Mouse (Mus musculus) testis, postnatal 14 days (tissue): Measurements from ENCODE around the gene Scyl1.
"Not testable (repeated sequence)": the region's sequence is repeated elsewhere in the genome, so short reads cannot be mapped to it uniquely, and the experiment has no call there.

Source experiments
- DNase-seq: peaks from one replicate; pipeline ENCODE4 v3.0.0; 2021; ENCODE audit warnings: low spot score

Gene Scyl1

GRCm38 (mm10) chr19:5803041-5803880 lies 32.0 kb upstream of the Scyl1 start:
- peak; percentile 98 for DNase-seq

GRCm38 (mm10) chr19:5802787-5803040 lies 31.5 kb upstream of the Scyl1 start:
- DNase-seq, result no peak

- peak; percentile 90 for DNase-seq
These were observed 31.0 kb upstream of the Scyl1 start for GRCm38 (mm10) chr19:5802011-5802786.

- DNase-seq, result no peak
These were observed 30.3 kb upstream of the Scyl1 start for GRCm38 (mm10) chr19:5801432-5801964.

GRCm38 (mm10) chr19:5800632-5801431 lies 29.6 kb upstream of the Scyl1 start:
- DNase-seq, result no peak

GRCm38 (mm10) chr19:5800350-5800631 lies 29.1 kb upstream of the Scyl1 start:
- no peak for DNase-seq

- no peak for DNase-seq
These were observed 28.5 kb upstream of the Scyl1 start for GRCm38 (mm10) chr19:5799566-5800349.

- DNase-seq, result no peak
These were observed 27.7 kb upstream of the Scyl1 start for GRCm38 (mm10) chr19:5798700-5799479.

- DNase-seq, result no peak
These were observed 26.3 kb upstream of the Scyl1 start for GRCm38 (mm10) chr19:5797381-5798111.

- no peak for DNase-seq
These were observed 25.4 kb upstream of the Scyl1 start for GRCm38 (mm10) chr19:5796573-5797111.

- DNase-seq, result no peak
These were observed 24.7 kb upstream of the Scyl1 start for GRCm38 (mm10) chr19:5795668-5796572.

- DNase-seq, result no peak
These were observed 23.8 kb upstream of the Scyl1 start for GRCm38 (mm10) chr19:5794771-5795576.

GRCm38 (mm10) chr19:5793917-5794770 lies 22.9 kb upstream of the Scyl1 start:
- not testable (repeated sequence) for DNase-seq

GRCm38 (mm10) chr19:5793116-5793515 lies 21.9 kb upstream of the Scyl1 start:
- DNase-seq, result no peak

- DNase-seq, result no peak
These were observed 20.1 kb upstream of the Scyl1 start for GRCm38 (mm10) chr19:5791329-5791728.

GRCm38 (mm10) chr19:5789066-5789465 lies 17.8 kb upstream of the Scyl1 start:
- no peak for DNase-seq

GRCm38 (mm10) chr19:5788620-5789019 lies 17.4 kb upstream of the Scyl1 start:
- DNase-seq, result no peak
